Mouse (Mus musculus) kidney, adult 10 weeks (tissue): Measurements from ENCODE around the gene Fntb. TPM values are rescaled to one million over a fixed set of nuclear protein-coding genes. Genes with fewer than 3 reads are reported as not detected.

Experiments used
- polyA plus RNA-seq: library from polyadenylated mRNA; stranded (reverse); fragments of 350-450 nt; fragmentation: Illumina TruSeq; extraction: RNeasy Lipid Tissue Mini Kit (QIAGEN cat#74804); gene quantifications from one replicate; pipeline ENCODE4 v1.2.3, GENCODE M21; 2014; ENCODE audit warnings: low read depth, low replicate concordance

Gene Fntb
- 0.53 TPM for polyA plus RNA-seq

DNA sequence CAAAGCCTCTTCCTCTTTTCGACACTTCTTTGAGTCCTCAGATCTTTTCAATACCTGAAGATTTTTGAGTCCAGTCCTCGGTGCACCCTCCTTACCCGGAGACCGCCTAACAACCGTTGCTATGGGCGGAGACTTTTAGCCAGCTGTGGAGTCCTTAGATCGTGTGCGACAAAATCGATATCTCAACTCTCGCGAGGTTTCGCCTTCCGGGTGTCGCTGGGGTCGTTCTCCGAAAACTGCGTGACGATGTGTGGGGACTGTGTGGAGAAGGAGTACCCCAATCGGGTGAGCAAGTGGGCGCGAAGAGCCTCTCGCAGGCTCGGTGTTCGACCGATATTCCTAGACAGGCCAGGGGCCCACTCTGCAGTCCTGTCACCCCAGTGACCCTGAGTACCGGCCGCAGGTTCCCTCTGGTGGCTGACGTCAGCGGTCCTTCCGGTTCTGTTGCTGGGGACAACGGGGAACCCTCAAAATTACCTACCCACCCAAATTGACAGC is at the start of gene Fntb, which contains the start of gene Churc1:
Fntb (plus strand) TSS at position 236 of the 498 bp plus-strand sequence.
Churc1 (plus strand) TSS at position 185 of the 498 bp plus-strand sequence.

DNA sequence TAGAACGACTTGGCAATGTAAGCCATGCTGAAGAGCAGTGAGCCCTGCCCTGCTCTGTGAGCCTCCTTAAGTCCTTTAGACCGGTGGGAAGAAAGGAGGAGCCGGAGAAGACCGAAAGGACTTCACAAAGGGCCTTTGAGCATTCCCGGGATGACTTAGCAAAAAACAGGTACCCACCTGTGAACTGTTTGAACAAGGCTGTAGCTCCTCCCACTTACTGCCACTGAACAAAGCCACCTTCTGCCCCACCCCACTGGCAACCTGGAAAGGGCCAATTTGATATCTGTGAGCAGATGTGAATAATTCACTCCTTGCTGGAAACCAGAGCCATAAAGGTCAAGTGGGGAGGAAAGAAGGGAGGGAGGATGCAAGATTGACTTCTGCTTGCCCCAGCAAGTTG is 30.0 kb downstream of the Fntb start, which contains the start of gene Gpx2:
Gpx2 (minus strand) TSS at position 205 of the 400 bp plus-strand sequence.

GRCm38 (mm10) chr12:76822651-76823041 is 57.3 kb downstream of the Fntb start, which contains the start of gene Rab15:
Rab15 (minus strand) TSS chr12:76822908.

DNA sequence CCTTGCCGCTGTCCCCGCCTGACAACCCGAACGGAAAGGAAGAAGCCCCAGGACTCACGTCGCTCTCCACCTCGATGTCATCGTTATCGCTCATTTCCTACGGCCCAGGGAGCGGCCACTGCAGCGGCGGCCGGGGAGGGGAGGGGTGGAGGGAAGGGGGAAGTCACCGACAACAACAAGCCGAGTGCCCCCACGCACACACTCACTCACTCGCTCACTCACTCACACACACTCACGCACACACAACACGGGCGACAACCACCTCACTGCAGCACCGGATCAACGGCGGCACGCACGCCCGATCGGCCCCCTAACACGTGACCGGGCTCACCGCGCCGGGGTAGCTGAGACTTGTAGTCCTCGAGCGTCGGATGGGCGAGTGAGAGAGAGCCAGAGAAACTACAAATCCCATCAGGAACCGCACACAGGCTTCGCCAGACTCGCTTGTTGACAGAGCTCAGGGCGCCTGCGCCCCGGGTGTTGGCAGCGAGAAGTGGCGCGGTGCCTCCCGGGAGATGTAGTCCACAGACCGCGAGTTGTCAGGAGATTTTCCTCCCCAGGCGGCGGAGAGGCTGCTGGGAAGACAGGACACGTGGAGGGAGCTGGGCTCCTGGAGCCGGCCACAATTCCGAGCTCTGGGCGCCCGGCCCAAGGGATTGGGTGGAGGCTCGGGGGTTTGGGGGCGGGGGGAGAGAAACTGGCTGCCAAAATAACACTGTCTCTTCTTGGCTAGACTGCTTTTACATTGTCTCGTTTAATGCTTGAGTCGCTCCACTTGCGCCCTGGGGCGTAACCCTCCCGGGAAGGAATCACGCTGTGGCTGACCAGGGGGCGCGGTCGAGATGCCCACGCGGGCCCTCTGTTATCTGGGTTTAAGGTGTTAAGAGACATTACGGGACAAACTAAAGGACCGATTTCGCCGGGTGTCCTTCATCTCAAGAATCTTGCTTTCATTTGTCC is 196.8 kb downstream of the Fntb start, which contains the start of gene Max:
Max (minus strand) TSS at position 270 of the 960 bp plus-strand sequence.

Other genes starting within 250 kb of the Fntb start
- gene Plekhg3, start 234.7 kb upstream of the Fntb start, polyA plus RNA-seq: 8.4 TPM
- gene Sptb, start 55.0 kb upstream of the Fntb start, polyA plus RNA-seq: 0.28 TPM
- 77.7 TPM for gene Churc1, start 51 bp upstream of the Fntb start, polyA plus RNA-seq
- gene Gpx2, start 30.0 kb downstream of the Fntb start, polyA plus RNA-seq: not detected
- gene Rab15, start 57.3 kb downstream of the Fntb start, polyA plus RNA-seq: 2.9 TPM
- 46.2 TPM for gene Max, start 196.6 kb downstream of the Fntb start, polyA plus RNA-seq